Mouse (Mus musculus): ENCODE measurements around the gene Sclt1. TPM values are rescaled to one million over a fixed set of nuclear protein-coding genes. Genes with fewer than 3 reads are reported as not detected.

The Sclt1 gene
- polyA plus RNA-seq, 1 experiment from 2014 or later: 33.0 TPM

GRCm38 (mm10) chr3:41594097-41594879 is 148.0 kb downstream of the Sclt1 start:
- ATAC-seq (replicated peaks; ENCODE audit: low FRiP score) (no peak), DNase-seq (ENCODE audit: low spot score) (no peak)
- H3K4me2 ChIP-seq (ENCODE audit: low read depth, low read length, severe bottlenecking): no peak overlapping the region
- 89% methylated on average over 9 of the region's 9 CpGs for WGBS
- no peak overlapping the region for H3K27ac ChIP-seq (ENCODE audit: low read depth, low read length)
- H3K36me3 ChIP-seq (ENCODE audit: control insufficient read depth, insufficient read depth, low read length): no peaks in the 10 kb centered on the region; the same call in 1 of the 2 replicates
- no peak overlapping the region for H3K4me3 ChIP-seq (ENCODE audit: low read depth, low read length)
- no peaks in the 10 kb centered on the region for H3K9me3 ChIP-seq (ENCODE audit: control insufficient read depth, low read length)
- H3K4me1 ChIP-seq (replicated peaks; ENCODE audit: control insufficient read depth, insufficient read depth, low read length): no peaks in the 10 kb centered on the region
- no peak overlapping the region for H3K9ac ChIP-seq (ENCODE audit: low read length)
- H3K27me3 ChIP-seq (ENCODE audit: control insufficient read depth, insufficient read depth, low read length): no peaks in the 10 kb centered on the region

GRCm38 (mm10) chr3:41592805-41593204 is 149.5 kb downstream of the Sclt1 start:
- H3K4me1 ChIP-seq (replicated peaks; ENCODE audit: control insufficient read depth, insufficient read depth, low read length): no peaks in the 10 kb centered on the region
- DNase-seq (ENCODE audit: low spot score) (no peak), ATAC-seq (replicated peaks; ENCODE audit: low FRiP score) (no peak)
- no peaks in the 10 kb centered on the region for H3K9me3 ChIP-seq (ENCODE audit: control insufficient read depth, low read length)
- no peak overlapping the region for H3K4me3 ChIP-seq (ENCODE audit: low read depth, low read length)
- no peaks in the 10 kb centered on the region; the same call in 1 of the 2 replicates for H3K36me3 ChIP-seq (ENCODE audit: control insufficient read depth, insufficient read depth, low read length)
- 88% methylated on average over 7 of the region's 7 CpGs for WGBS
- H3K9ac ChIP-seq (ENCODE audit: low read length): no peak overlapping the region
- H3K27ac ChIP-seq (ENCODE audit: low read depth, low read length): no peak overlapping the region
- H3K27me3 ChIP-seq (ENCODE audit: control insufficient read depth, insufficient read depth, low read length): no peaks in the 10 kb centered on the region
- no peak overlapping the region for H3K4me2 ChIP-seq (ENCODE audit: low read depth, low read length, severe bottlenecking)

DNA sequence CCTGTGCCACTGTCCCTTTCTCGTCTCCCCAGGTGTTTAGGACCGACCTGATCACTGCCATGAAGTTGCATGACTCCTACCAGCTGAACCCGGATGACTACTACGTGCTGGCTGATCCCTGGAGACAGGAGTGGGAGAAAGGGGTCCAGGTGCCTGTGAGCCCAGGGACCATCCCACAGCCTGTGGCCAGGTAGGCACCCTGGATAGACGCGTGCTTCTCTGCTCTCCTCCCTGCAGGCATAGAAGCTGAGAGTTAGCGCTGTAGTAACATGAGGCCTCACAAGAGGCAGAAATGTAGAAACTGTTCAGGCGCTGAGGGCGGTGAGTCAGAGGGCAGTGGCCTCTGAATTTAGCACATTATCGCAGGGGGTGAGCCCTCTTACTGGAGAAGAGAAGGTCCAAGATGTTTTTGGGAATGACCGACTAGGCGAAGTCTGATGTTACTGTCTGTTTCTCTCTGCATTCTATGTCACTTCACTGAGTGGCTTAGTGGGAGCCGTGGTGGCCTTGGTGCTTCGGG is 150.6 kb downstream of the Sclt1 start:
- no peak overlapping the region for H3K4me2 ChIP-seq (ENCODE audit: low read depth, low read length, severe bottlenecking)
- WGBS: 93% methylated on average over 14 of the region's 14 CpGs

DNA sequence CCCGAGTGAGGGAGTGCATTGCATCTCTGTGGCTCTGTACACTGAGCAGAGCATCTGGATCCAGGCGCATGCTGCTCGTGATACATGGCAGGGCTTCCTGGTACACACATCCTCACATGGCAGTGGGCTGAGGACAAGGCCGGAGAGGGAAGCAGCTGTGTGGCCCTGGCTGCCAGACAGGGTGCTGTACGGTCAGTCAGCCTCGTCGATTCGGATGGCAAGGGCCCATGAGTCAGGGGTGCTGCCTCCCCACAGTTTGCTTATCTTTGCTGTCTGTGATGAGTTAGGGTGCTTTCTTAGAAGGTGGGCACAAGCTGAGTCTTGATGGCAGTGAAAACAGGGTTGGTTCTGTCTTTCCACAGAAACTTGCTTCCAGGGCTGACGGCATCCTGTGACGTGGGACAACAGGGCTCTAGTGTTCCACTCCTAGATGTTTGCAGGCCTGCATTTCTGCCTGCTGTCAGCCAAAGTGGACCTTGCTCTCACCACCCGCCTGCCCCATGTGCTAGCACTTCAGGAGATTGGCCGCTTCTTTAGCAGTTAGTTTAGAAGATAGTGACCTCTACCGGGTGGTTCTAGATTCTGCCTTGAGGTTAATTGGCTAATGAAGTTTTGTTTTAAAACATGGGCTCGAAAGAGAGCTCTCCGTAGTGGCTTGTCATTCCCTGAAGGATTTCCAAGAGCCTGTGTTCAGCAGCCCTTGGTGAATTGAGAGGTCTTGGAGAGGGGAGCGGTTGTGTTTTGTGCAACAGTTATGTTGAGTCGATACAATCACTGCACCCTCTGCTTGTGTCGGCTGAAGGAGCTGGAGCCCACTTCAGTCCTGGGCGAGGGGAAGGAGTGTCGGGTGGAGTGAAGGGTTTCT is 151.4 kb downstream of the Sclt1 start:
- no peak for ATAC-seq (replicated peaks; ENCODE audit: low FRiP score)
- Histone ChIP-seq H3K9ac (ENCODE audit: low read length) (no peak overlapping the region), H3K27me3 (ENCODE audit: control insufficient read depth, insufficient read depth, low read length) (no peaks in the 10 kb centered on the region), H3K27ac (ENCODE audit: low read depth, low read length) (no peak overlapping the region), H3K4me2 (ENCODE audit: low read depth, low read length, severe bottlenecking) (no peak overlapping the region), H3K36me3 (ENCODE audit: control insufficient read depth, insufficient read depth, low read length) (no peaks in the 10 kb centered on the region; the same call in 1 of the 2 replicates), H3K9me3 (ENCODE audit: control insufficient read depth, low read length) (no peaks in the 10 kb centered on the region), H3K4me3 (ENCODE audit: low read depth, low read length) (no peak overlapping the region), H3K4me1 (replicated peaks; ENCODE audit: control insufficient read depth, insufficient read depth, low read length) (no peaks in the 10 kb centered on the region)
- no peak for DNase-seq (ENCODE audit: low spot score)
- 91% methylated on average over 20 of the region's 20 CpGs for WGBS

More for the DNA sequence above, 150.6 kb downstream of the Sclt1 start:
- Histone ChIP-seq H3K4me1 (replicated peaks; ENCODE audit: control insufficient read depth, insufficient read depth, low read length) (no peaks in the 10 kb centered on the region), H3K27me3 (ENCODE audit: control insufficient read depth, insufficient read depth, low read length) (no peaks in the 10 kb centered on the region), H3K9me3 (ENCODE audit: control insufficient read depth, low read length) (no peaks in the 10 kb centered on the region), H3K27ac (ENCODE audit: low read depth, low read length) (no peak overlapping the region), H3K36me3 (ENCODE audit: control insufficient read depth, insufficient read depth, low read length) (no peaks in the 10 kb centered on the region; the same call in 1 of the 2 replicates), H3K9ac (ENCODE audit: low read length) (no peak overlapping the region), H3K4me3 (ENCODE audit: low read depth, low read length) (no peak overlapping the region)
- ATAC-seq (replicated peaks; ENCODE audit: low FRiP score): no peak
- no peak for DNase-seq (ENCODE audit: low spot score)

DNA sequence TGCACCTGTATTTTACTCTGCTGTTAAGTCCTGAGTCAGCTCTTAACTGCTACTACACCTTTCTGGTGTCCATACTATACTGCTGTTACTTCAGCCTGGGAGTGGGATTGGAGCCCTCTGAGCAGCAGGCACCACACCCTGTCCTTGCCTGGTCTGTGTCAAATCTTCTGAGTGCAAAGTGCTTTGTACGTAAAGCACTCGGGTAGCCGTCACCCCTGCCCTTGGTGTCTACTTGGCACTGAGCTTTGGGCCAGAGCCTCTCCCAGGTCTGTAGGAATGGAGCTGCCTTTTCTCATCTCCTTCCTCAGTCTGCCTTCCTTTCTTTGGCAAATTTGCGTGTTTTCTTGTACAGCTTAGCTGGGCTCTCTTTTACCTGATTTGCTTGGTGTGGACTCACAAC is 152.3 kb downstream of the Sclt1 start:
- no peak overlapping the region for H3K9ac ChIP-seq (ENCODE audit: low read length)
- no peak for DNase-seq (ENCODE audit: low spot score)
- H3K9me3 ChIP-seq (ENCODE audit: control insufficient read depth, low read length): no peaks in the 10 kb centered on the region
- no peaks in the 10 kb centered on the region for H3K4me1 ChIP-seq (replicated peaks; ENCODE audit: control insufficient read depth, insufficient read depth, low read length)
- ATAC-seq (replicated peaks; ENCODE audit: low FRiP score): no peak
- no peak overlapping the region for H3K27ac ChIP-seq (ENCODE audit: low read depth, low read length)
- no peak overlapping the region for H3K4me2 ChIP-seq (ENCODE audit: low read depth, low read length, severe bottlenecking)
- no peaks in the 10 kb centered on the region; the same call in 1 of the 2 replicates for H3K36me3 ChIP-seq (ENCODE audit: control insufficient read depth, insufficient read depth, low read length)
- 97% methylated on average over 4 of the region's 4 CpGs for WGBS
- no peak overlapping the region for H3K4me3 ChIP-seq (ENCODE audit: low read depth, low read length)
- H3K27me3 ChIP-seq (ENCODE audit: control insufficient read depth, insufficient read depth, low read length): no peaks in the 10 kb centered on the region

DNA sequence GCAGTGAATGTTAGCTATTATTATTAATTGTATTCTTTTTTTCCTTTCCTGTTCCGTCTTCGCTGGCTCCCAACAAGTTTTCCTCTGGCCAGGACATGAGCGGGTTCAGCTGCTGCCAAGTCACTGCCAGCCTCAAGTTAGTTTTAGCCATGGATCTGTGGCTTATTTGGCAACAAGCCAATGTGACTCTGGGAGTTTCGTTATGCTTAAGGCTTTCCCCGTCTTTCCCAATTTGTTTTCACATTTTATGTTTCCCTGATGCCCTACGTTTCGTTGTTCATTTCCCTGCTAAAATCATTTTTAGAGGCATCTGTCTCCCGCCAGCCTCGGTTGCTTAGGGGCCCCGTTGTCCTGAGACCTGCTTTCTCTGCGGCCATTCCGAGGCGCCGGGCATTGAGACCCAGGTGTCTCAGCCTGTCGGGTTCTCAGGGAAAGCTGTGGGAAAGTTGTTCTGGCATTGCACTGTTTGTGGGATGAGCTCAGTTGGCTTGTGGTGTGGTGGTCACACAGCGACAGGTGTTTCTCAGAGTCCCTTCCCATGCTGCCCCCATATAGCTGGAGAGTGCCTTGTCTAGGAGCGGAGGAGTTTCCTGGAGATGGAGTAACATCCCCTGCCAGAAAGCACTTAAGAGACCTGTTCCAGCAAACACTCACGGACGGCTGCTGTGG is 152.9 kb downstream of the Sclt1 start:
- DNase-seq (ENCODE audit: low spot score): no peak
- no peak overlapping the region for H3K4me3 ChIP-seq (ENCODE audit: low read depth, low read length)
- no peak overlapping the region for H3K27ac ChIP-seq (ENCODE audit: low read depth, low read length)
- WGBS: 93% methylated on average over 19 of the region's 19 CpGs
- no peaks in the 10 kb centered on the region for H3K9me3 ChIP-seq (ENCODE audit: control insufficient read depth, low read length)
- no peaks in the 10 kb centered on the region; the same call in 1 of the 2 replicates for H3K36me3 ChIP-seq (ENCODE audit: control insufficient read depth, insufficient read depth, low read length)
- ATAC-seq (replicated peaks; ENCODE audit: low FRiP score): no peak
- no peaks in the 10 kb centered on the region for H3K27me3 ChIP-seq (ENCODE audit: control insufficient read depth, insufficient read depth, low read length)
- H3K4me2 ChIP-seq (ENCODE audit: low read depth, low read length, severe bottlenecking): no peak overlapping the region
- H3K4me1 ChIP-seq (replicated peaks; ENCODE audit: control insufficient read depth, insufficient read depth, low read length): no peaks in the 10 kb centered on the region
- H3K9ac ChIP-seq (ENCODE audit: low read length): no peak overlapping the region

GRCm38 (mm10) chr3:41588495-41588894 is 153.8 kb downstream of the Sclt1 start:
- no peak overlapping the region for H3K27ac ChIP-seq (ENCODE audit: low read depth, low read length)
- H3K4me2 ChIP-seq (ENCODE audit: low read depth, low read length, severe bottlenecking): no peak overlapping the region
- no peaks in the 10 kb centered on the region for H3K9me3 ChIP-seq (ENCODE audit: control insufficient read depth, low read length)
- 89% methylated on average over 8 of the region's 8 CpGs for WGBS
- no peaks in the 10 kb centered on the region for H3K4me1 ChIP-seq (replicated peaks; ENCODE audit: control insufficient read depth, insufficient read depth, low read length)
- no peak for ATAC-seq (replicated peaks; ENCODE audit: low FRiP score)
- no peaks in the 10 kb centered on the region for H3K27me3 ChIP-seq (ENCODE audit: control insufficient read depth, insufficient read depth, low read length)
- no peak overlapping the region for H3K4me3 ChIP-seq (ENCODE audit: low read depth, low read length)
- no peak overlapping the region for H3K9ac ChIP-seq (ENCODE audit: low read length)
- no peaks in the 10 kb centered on the region; the same call in 1 of the 2 replicates for H3K36me3 ChIP-seq (ENCODE audit: control insufficient read depth, insufficient read depth, low read length)
- no peak for DNase-seq (ENCODE audit: low spot score)

- H3K4me3 ChIP-seq (ENCODE audit: low read depth, low read length): no peak overlapping the region
- no peak overlapping the region for H3K4me2 ChIP-seq (ENCODE audit: low read depth, low read length, severe bottlenecking)
- H3K27me3 ChIP-seq (ENCODE audit: control insufficient read depth, insufficient read depth, low read length): no peaks in the 10 kb centered on the region
- H3K4me1 ChIP-seq (replicated peaks; ENCODE audit: control insufficient read depth, insufficient read depth, low read length): no peaks in the 10 kb centered on the region
- H3K9me3 ChIP-seq (ENCODE audit: control insufficient read depth, low read length): no peaks in the 10 kb centered on the region
- H3K27ac ChIP-seq (ENCODE audit: low read depth, low read length): no peak overlapping the region
- WGBS: 80% methylated on average over 6 of the region's 6 CpGs
- ATAC-seq (replicated peaks; ENCODE audit: low FRiP score) (no peak), DNase-seq (ENCODE audit: low spot score) (no peak)
- no peaks in the 10 kb centered on the region; the same call in 1 of the 2 replicates for H3K36me3 ChIP-seq (ENCODE audit: control insufficient read depth, insufficient read depth, low read length)
- H3K9ac ChIP-seq (ENCODE audit: low read length): no peak overlapping the region
Observed at GRCm38 (mm10) chr3:41587588-41587987, 154.7 kb downstream of the Sclt1 start.

All from forebrain, embryonic 11.5 days (tissue).